Mouse (Mus musculus): ENCODE results near the gene Sstr5. TPM values are rescaled to one million over a fixed set of nuclear protein-coding genes. Genes with fewer than 3 reads are reported as not detected.

The Sstr5 gene
- 0.10 TPM in 1 of 2 replicates, not detected in the other for polyA plus RNA-seq (2016; fragmentation: Nextera tagmentation; extraction: Ambion mirVana)

- Histone ChIP-seq H3K4me1 (peaks cover 18% of the 10 kb centered on the region), H3K9me3 (no peaks in the 10 kb centered on the region), H3K27ac (peak within 1 kb of the TSS; percentile 42; the same call in 1 of the 2 replicates), H3K4me3 (peak within 1 kb of the TSS; percentile 50), H3K36me3 (replicated peaks) (no peaks in the 10 kb centered on the region), H3K27me3 (ENCODE audit: poor library complexity, severe bottlenecking) (peaks cover 79% of the 10 kb centered on the region)
- WGBS: 1% methylated on average over 21 of the region's 28 CpGs
- DNase-seq (ENCODE audit: extremely low spot score, low spot score): peak; percentile 38
These were observed at the start of gene Sstr5 for GRCm38 (mm10) chr17:25497013-25497412. Sstr5 (minus strand) TSS chr17:25497288.

- WGBS: 91% methylated on average over 4 of the region's 4 CpGs
- no peaks in the 10 kb centered on the region for H3K9me3 ChIP-seq
- DNase-seq (ENCODE audit: extremely low spot score, low spot score): no peak
These were observed 44.7 kb upstream of the Sstr5 start for GRCm38 (mm10) chr17:25541768-25542167.

DNA sequence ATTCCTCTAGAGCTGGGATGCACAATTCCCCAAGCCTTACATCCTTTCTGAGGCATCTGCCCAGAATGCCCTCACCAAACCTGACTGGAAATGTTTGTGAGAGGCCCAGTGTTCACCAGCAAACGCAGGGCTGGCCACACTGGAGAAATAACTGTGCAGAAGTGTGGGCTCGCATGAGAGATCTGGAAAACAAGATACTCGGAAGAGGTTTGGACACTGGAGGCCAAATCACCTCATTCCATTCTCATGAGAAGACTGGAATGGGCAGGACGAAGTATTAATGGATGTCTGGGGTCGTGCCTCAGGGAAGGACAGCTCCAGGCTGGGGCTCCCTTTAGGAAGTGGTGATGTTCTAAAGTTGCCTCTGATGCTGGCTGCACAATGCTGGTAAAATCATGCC, 43.6 kb upstream of the Sstr5 start:
- Histone ChIP-seq H3K36me3 (replicated peaks) (no peaks in the 10 kb centered on the region), H3K4me3 (no peak overlapping the region), H3K27me3 (ENCODE audit: poor library complexity, severe bottlenecking) (peaks cover 11% of the 10 kb centered on the region; the same call in 1 of the 2 replicates), H3K4me1 (peaks cover 17% of the 10 kb centered on the region), H3K27ac (no peak overlapping the region), H3K9me3 (no peaks in the 10 kb centered on the region)
- no peak for DNase-seq (ENCODE audit: extremely low spot score, low spot score)
- WGBS: 84% methylated on average over 5 of the region's 5 CpGs

More at GRCm38 (mm10) chr17:25541768-25542167, 44.7 kb upstream of the Sstr5 start:
- Histone ChIP-seq H3K36me3 (replicated peaks) (no peaks in the 10 kb centered on the region), H3K27ac (no peak overlapping the region), H3K4me3 (no peak overlapping the region), H3K4me1 (peaks cover 17% of the 10 kb centered on the region), H3K27me3 (ENCODE audit: poor library complexity, severe bottlenecking) (peaks cover 11% of the 10 kb centered on the region; the same call in 1 of the 2 replicates)

GRCm38 (mm10) chr17:25538945-25539875, 42.1 kb upstream of the Sstr5 start:
- no peaks in the 10 kb centered on the region for H3K36me3 ChIP-seq (replicated peaks)
- peak overlapping the region; percentile 78 for H3K27ac ChIP-seq
- peaks cover 17% of the 10 kb centered on the region for H3K4me1 ChIP-seq
- H3K4me3 ChIP-seq: peak overlapping the region; percentile 31
- 36% methylated on average over 27 of the region's 27 CpGs for WGBS
- H3K9me3 ChIP-seq: no peaks in the 10 kb centered on the region
- H3K27me3 ChIP-seq (ENCODE audit: poor library complexity, severe bottlenecking): peaks cover 11% of the 10 kb centered on the region; the same call in 1 of the 2 replicates
- peak; percentile 41 for DNase-seq (ENCODE audit: extremely low spot score, low spot score)

DNA sequence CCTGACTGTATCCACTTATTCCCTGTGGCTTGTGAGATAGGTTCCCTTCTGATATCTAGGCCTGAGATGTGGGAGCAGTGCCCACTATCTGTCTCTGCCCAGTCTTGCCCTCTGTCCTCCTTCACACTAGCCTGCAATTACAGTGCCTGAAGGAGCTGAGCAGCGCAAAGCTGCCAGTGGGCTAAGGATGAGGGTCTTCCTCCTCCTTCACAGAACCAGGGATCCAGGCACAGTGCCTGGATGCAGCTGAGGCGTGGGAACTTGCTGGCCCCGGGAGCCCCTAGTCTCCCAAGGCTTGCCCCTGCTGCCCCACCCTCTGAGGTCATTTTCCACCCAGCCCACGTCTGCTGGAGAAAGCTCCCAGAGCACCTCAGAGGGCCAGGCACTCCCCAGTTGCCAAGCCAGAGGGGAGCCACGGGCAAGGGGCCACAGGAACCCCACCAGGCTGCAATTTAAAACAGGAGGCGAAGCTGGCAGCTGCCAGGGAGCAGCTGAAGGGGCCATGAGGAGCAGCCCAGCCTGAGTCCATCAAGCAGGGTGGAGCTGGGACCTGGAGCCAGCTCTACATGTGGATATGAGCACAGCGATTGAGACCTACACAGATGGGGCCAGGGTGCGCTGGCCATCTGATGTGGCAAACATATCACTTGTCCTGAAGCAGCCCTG, 33.4 kb upstream of the Sstr5 start:
- Histone ChIP-seq H3K27ac (0 out of 2 replicates have a peak overlapping the region, but pooled peaks have one; percentile 3), H3K4me1 (no peaks in the 10 kb centered on the region), H3K9me3 (no peaks in the 10 kb centered on the region), H3K4me3 (no peak overlapping the region), H3K27me3 (ENCODE audit: poor library complexity, severe bottlenecking) (no peaks in the 10 kb centered on the region), H3K36me3 (replicated peaks) (no peaks in the 10 kb centered on the region)
- DNase-seq (ENCODE audit: extremely low spot score, low spot score): no peak
- WGBS: 70% methylated on average over 8 of the region's 8 CpGs

GRCm38 (mm10) chr17:25522080-25522479, 25.0 kb upstream of the Sstr5 start:
- no peaks in the 10 kb centered on the region for H3K36me3 ChIP-seq (replicated peaks)
- H3K4me3 ChIP-seq: no peak overlapping the region
- H3K27me3 ChIP-seq (ENCODE audit: poor library complexity, severe bottlenecking): peaks cover 3% of the 10 kb centered on the region; the same call in 1 of the 2 replicates
- no peaks in the 10 kb centered on the region for H3K9me3 ChIP-seq
- H3K27ac ChIP-seq: no peak overlapping the region
- 84% methylated on average over 12 of the region's 12 CpGs for WGBS
- peaks cover 14% of the 10 kb centered on the region for H3K4me1 ChIP-seq
- DNase-seq (ENCODE audit: extremely low spot score, low spot score): no peak

DNA sequence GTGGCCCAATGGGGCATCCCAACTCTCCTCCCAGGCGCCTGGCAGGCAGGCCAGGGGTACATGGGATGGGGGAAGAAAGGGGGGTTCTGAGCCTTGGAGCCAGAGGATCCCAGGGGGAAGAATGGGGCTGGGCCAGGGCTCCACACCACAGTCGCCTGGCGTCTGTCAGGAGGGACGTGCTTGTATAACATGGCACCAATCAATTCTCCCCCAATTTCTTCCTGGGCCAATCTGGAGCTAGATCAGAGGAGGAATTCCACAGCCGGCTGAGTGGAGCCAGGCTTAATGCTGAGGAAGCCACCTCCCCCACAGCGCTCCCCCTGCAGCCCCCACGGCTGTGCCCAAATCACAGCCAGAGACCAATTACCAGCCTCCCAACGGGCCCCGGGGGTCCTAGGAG, 23.4 kb upstream of the Sstr5 start:
- Histone ChIP-seq H3K36me3 (replicated peaks) (no peaks in the 10 kb centered on the region), H3K27me3 (ENCODE audit: poor library complexity, severe bottlenecking) (peaks cover 3% of the 10 kb centered on the region; the same call in 1 of the 2 replicates), H3K4me1 (peaks cover 19% of the 10 kb centered on the region), H3K4me3 (no peak overlapping the region), H3K27ac (peak overlapping the region; percentile 51), H3K9me3 (no peaks in the 10 kb centered on the region)
- WGBS: 60% methylated on average over 9 of the region's 9 CpGs
- DNase-seq (ENCODE audit: extremely low spot score, low spot score): no peak

- no peak for DNase-seq (ENCODE audit: extremely low spot score, low spot score)
- H3K27ac ChIP-seq: peak overlapping the region; percentile 65; the same call in 1 of the 2 replicates
- no peak overlapping the region for H3K4me3 ChIP-seq
- no peaks in the 10 kb centered on the region for H3K36me3 ChIP-seq (replicated peaks)
- H3K27me3 ChIP-seq (ENCODE audit: poor library complexity, severe bottlenecking): peaks cover 3% of the 10 kb centered on the region; the same call in 1 of the 2 replicates
- peaks cover 19% of the 10 kb centered on the region for H3K4me1 ChIP-seq
- no peaks in the 10 kb centered on the region for H3K9me3 ChIP-seq
- 78% methylated on average over 5 of the region's 5 CpGs for WGBS
These were observed 22.4 kb upstream of the Sstr5 start for GRCm38 (mm10) chr17:25519511-25519910.

- Histone ChIP-seq H3K4me1 (peaks cover 19% of the 10 kb centered on the region), H3K9me3 (no peaks in the 10 kb centered on the region), H3K27ac (peak overlapping the region; percentile 9; the same call in 1 of the 2 replicates), H3K36me3 (replicated peaks) (no peaks in the 10 kb centered on the region), H3K4me3 (no peak overlapping the region), H3K27me3 (ENCODE audit: poor library complexity, severe bottlenecking) (peaks cover 3% of the 10 kb centered on the region; the same call in 1 of the 2 replicates)
- no peak for DNase-seq (ENCODE audit: extremely low spot score, low spot score)
- 89% methylated on average over 17 of the region's 17 CpGs for WGBS
These were observed 21.1 kb upstream of the Sstr5 start for GRCm38 (mm10) chr17:25518144-25518543.

DNA sequence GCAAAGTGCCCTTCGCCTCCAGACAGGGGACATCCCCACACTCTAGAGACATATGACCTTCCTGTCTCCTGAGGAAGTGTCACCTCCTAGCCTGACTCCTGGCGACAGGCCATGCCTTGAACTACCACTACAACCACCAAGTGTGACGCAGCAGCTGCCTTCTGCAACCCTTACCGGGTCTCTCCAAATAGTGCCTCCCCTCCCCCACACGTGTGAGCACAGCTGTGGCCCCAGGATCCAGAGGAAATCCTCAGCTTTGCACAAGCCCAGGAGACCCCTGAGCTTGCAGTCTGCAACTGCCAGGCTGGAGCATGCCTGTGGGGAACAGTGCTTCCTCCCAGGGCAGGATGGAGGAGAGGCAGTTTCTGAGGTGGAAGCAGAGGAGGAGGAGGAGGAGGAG, 19.2 kb upstream of the Sstr5 start:
- Histone ChIP-seq H3K4me1 (peaks cover 19% of the 10 kb centered on the region), H3K27me3 (ENCODE audit: poor library complexity, severe bottlenecking) (peaks cover 3% of the 10 kb centered on the region; the same call in 1 of the 2 replicates), H3K36me3 (replicated peaks) (no peaks in the 10 kb centered on the region), H3K9me3 (no peaks in the 10 kb centered on the region), H3K27ac (no peak overlapping the region), H3K4me3 (no peak overlapping the region)
- 44% methylated on average over 5 of the region's 5 CpGs for WGBS
- DNase-seq (ENCODE audit: extremely low spot score, low spot score): no peak

DNA sequence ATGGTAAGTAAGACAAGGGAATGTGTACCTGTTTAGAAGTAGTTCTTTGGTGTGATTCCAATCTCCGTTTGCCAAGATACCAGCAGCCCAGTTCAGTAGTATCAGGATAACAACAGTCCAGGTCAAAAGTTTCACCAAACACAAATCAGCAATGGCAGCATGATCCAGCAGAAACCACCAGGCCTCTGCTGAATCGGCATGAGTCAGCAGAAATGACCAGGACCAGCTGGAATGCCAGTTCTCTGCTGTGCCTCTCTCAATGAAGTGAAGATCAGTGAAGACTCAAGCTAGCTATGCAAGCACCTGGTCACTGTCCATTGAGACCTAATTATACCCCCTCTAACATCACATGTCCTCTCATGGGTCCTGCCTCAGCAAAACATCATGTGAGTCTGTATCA, 17.0 kb upstream of the Sstr5 start:
- 95% methylated on average over 2 of the region's 2 CpGs for WGBS
- no peaks in the 10 kb centered on the region for H3K9me3 ChIP-seq
- H3K27me3 ChIP-seq (ENCODE audit: poor library complexity, severe bottlenecking): peaks cover 5% of the 10 kb centered on the region; the same call in 1 of the 2 replicates
- H3K4me1 ChIP-seq: peaks cover 13% of the 10 kb centered on the region; the same call in 1 of the 2 replicates
- H3K4me3 ChIP-seq: no peak overlapping the region
- H3K36me3 ChIP-seq (replicated peaks): no peaks in the 10 kb centered on the region
- DNase-seq (ENCODE audit: extremely low spot score, low spot score): no peak
- H3K27ac ChIP-seq: no peak overlapping the region

GRCm38 (mm10) chr17:25511876-25512275, 14.8 kb upstream of the Sstr5 start:
- peaks cover 15% of the 10 kb centered on the region; the same call in 1 of the 2 replicates for H3K27me3 ChIP-seq (ENCODE audit: poor library complexity, severe bottlenecking)
- no peaks in the 10 kb centered on the region for H3K36me3 ChIP-seq (replicated peaks)
- H3K4me3 ChIP-seq: no peak overlapping the region
- 0 out of 2 replicates have a peak, but pooled peaks cover 7% of the 10 kb centered on the region for H3K4me1 ChIP-seq
- 80% methylated on average over 3 of the region's 3 CpGs for whole genome bisulfite sequencing
- H3K9me3 ChIP-seq: no peaks in the 10 kb centered on the region
- no peak for DNase-seq (ENCODE audit: extremely low spot score, low spot score)
- H3K27ac ChIP-seq: no peak overlapping the region

Data from forebrain, embryonic 10.5 days (tissue).